Mouse (Mus musculus) thymus, postnatal 25 days (tissue): ENCODE measurements around the gene Col23a1.

ENCODE experiments used
- DNase-seq: peaks from one replicate; pipeline ENCODE4 v3.0.0; 2022

Gene Col23a1

GRCm38 (mm10) chr11:51389763-51390162, 100.0 kb downstream of the Col23a1 start:
- DNase-seq: no peak

DNA sequence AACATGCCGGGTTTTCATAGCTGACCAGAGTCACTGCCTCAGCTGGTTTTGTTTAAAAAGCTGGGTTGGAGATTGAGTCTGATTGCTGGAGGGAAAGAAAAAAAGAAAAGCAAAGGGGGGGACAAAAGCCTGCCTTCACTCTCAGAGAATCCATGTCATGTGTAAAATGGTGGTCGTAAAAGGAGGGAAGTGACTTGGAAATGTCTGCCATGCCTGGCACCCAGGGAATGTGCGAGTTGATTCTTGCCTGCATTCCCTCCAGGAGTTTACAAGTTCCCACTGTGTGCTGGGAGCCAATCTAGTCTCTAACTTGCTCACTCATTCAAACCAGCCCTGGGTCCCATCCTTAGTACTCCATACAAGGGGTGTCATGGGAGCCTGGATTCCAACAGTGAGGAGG, 100.8 kb downstream of the Col23a1 start:
- no peak for DNase-seq

GRCm38 (mm10) chr11:51391548-51391947, 101.8 kb downstream of the Col23a1 start:
- DNase-seq: no peak

DNA sequence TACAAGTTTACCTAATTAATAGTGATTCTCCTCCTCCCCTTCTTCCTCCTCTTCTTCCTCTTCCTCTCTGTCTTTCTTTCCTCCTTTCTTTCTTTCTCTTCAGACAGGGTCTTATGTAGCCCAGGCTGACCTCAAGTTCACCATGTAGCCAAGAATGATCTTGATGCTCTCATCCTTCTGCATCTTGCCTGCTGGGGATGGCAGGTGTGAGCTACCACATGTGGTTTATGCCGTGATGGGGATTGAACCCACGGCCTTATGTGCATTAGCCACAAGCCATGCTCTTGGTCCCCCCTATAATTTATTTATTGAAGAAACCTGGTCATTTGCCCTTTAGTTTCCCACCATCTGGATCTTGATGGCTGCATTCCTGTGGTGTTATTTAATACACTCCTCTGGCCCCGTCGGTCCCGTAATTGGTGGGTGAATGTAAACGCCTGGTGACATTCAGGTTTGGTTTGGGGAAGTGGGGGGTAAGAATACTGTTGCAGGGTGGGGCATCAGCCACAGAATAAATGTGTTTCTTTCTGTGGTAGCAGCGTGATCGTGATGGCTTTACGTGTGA, 104.7 kb downstream of the Col23a1 start:
- no peak for DNase-seq

- no peak for DNase-seq
These were observed 106.7 kb downstream of the Col23a1 start for GRCm38 (mm10) chr11:51396451-51396850.

DNA sequence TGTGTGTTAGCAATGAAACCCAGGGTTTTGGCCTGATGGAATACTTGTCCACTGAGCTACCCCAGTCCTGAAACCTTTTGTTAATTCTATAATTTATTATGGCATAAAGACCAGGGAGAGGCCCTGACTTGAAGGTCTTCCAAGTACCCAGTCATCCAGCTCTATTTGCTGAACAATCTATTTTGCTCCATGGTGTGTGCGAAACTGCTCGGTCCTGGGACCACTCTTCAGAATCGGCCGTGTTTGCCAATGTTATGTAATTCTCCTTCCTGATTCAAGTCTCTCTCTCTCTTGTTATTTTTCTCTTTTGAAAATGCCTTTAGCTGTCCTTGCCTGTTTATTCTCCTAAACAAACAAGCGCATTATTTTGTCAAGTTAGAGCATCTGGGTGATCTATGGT, 108.4 kb downstream of the Col23a1 start:
- no peak for DNase-seq

- DNase-seq: no peak
These were observed 110.6 kb downstream of the Col23a1 start for GRCm38 (mm10) chr11:51400356-51400755.

DNA sequence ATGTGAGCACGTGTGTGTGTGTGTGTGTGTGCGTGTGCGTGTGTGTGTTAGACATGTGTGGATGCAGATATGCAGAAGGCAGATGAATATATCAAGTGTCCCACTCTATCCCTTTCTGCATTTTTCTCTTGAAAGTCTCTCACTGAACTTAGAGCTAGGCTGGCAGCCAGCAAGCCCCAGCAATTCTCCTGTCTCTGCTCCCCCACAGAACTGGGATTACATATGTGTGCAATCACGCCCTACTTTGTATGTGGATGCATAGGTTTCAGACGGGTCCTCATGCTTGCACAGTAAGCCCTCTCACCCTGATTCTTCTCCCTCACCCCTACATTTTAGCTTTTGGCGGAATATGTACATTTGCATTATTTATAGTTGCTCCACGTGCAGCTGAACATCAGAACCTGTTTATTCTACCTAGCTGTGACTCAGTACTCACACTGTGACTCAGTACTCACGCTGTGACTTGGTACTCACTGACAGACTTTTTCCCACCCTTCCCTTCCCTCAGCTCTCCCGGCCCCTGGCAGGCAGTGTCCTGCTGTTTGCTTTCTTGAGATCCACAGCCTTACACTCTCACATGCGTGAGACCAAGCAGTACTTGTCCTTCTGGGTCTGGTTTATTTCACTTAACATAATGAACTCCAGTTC, 111.9 kb downstream of the Col23a1 start:
- DNase-seq: no peak

- DNase-seq: no peak
These were observed 114.2 kb downstream of the Col23a1 start for GRCm38 (mm10) chr11:51403886-51404285.

DNA sequence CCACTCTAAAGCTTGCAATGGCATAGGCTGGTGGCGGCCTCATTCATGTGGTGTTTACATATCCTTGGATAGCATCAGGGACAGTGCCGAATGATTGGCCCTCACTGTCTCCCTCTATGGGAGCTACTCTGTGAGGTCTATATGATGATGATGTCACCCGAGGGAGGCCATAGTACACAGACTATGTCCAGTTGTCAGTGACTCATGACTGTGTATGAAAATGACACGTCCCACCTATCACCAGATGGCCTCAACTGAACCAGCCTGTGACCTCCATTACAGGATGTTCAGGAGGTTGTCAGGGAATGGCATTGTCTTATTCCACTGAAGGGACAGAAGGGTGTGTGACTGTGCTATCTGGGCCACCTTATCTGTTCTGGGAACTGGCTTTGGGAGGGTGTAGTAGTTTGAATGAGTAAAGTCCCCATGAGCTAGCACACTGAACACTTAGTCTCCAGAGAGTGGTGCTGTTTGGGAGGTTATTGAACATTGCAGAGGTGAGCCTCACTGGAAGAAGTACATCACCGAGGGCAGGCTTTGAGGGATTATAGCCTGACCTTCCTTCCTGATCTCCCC, 115.2 kb downstream of the Col23a1 start:
- DNase-seq: no peak

DNA sequence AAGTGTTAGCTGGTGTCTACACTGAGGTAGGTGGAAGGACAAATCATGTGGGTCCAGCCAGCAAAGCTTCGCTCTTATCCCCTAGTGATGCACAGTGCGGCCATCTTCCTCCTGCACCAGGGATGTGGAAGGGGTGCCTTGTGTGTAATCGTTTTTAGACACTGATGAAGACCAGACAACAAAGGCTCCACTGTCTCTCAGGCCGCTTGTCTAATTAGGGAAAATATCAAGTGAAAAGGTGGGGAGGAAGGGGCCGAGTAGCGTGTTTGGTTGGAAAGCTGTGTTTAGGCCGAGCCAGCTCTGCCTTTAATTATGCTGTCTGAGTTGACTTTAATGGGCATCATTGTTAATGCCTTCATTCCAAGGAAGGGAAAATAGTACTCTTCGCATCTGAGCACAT, 116.8 kb downstream of the Col23a1 start:
- DNase-seq: no peak

DNA sequence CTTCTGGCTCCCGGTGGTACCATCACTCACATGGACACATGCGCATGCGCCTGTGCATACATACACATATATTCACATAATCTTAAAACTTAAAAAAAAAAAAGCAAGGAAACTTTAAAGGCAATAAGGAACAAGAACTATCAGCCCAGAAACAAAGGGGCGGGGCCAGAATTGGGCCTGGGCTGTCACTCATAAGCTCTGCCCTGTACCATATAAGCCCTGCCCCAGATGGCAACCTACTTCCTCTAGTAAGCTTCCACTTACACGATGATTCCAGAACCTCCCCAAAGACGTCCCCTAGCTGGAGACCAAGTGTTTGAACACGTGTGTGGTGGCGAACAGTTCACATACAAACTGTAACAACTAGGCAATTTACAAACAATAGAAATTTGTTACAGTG, 117.6 kb downstream of the Col23a1 start:
- DNase-seq: no peak

DNA sequence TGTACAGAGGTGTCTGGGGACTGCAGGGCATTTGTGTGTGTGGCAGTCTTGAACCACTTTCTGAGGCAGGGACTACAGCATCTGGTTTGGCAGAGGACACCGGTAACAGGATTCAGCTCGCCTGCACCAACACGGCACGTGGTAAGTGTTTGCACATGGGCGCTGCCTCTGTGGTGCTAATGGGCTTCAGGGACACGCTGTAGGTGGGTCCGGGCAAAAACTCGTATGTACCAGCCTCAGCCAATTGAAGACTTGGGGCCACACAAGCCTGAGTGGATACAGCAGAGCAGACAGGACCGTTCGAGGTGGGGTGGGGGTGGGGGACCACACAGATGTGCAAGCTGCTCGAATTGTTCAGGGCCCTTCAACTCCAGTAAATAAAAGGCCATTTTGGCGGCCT, 121.1 kb downstream of the Col23a1 start:
- no peak for DNase-seq

DNA sequence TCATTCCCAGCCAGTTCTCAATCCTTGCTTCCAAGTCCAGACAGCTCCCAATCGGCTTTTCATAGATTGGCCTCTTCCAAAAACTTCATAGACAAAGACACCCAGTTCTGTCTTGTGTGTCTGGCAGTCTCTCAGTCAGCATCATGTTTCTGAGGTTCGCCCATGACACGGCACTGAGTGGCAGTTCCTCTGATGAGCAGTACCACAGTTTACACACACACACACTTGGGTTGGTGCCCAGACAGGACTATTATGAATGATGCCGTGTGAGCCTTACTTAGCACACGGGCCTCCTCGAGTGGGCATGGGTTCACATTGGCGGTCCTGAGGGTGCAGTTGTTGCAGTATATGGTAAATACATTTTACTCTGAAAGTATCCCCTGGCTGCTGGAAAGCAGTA, 124.8 kb downstream of the Col23a1 start:
- no peak for DNase-seq

DNA sequence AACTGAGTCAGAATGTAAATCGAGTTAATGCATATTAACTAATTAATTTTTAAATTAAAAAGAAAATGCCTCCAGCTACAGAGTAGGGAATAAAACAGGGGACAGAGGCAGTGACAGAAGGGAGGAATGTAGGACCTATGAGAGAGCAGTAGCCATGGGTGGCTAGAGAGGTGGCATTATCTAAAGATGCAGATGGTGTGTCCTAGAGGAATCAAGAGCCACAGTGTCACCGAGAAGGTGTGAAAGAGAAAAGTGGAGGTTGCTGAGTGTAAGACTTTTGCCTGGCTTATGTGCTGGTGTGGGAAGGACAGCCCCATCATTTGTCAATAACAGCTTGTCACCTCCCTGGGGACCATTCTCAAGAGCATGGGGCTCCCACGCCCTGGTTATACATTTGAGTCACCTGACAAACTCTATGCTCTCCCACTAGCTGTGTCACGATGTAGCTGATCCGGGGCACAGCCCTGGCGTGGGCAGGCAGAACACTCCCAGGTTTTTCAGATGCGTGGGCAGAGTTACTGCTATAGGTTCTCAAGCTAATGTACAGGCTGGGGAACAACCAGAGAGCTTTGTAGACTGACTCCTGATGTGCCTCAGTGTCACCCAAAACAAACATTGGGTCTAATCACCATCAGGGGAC, 125.4 kb downstream of the Col23a1 start:
- DNase-seq: no peak

- no peak for DNase-seq
These were observed 129.1 kb downstream of the Col23a1 start for GRCm38 (mm10) chr11:51418807-51419206.

- DNase-seq: no peak
These were observed 132.2 kb downstream of the Col23a1 start for GRCm38 (mm10) chr11:51421878-51422277.

- no peak for DNase-seq
These were observed 133.0 kb downstream of the Col23a1 start for GRCm38 (mm10) chr11:51422713-51423112.

GRCm38 (mm10) chr11:51426155-51426554, 136.4 kb downstream of the Col23a1 start:
- DNase-seq: no peak

DNA sequence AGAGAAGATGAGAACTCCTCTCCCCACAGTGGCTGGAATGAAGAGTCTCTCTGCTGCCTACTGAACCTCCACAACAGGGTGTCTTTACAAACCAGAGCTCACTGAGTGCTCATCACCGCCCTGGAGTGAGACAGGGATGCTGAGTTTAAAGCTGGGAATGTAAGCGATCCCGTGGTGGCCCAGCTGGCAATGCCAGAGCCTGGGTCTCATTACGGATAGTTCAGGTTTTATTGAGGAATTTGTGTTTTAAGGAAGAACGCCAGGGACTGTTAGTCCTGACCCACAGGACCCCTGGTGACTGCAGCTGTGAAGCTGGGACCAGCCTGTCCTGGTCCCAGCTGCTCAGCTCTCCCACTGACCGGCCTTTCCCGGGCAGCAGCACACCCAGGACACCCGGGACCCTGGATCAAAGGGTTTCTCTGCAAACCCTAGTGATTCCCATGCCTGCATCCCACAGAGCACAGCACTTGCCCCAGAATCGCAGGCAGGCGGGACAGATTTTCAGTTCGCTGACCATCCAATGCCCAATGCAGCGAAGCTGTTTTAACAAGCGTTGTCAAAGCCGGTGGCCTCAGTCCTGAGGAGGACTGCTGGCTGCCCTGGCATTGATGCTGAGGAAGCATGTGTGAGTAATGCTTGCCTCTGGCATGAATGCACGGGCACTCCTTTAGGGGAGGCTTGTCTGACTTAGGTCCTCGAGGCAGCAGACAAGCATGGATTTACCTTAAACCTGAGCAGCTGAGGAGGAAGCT, 139.9 kb downstream of the Col23a1 start:
- DNase-seq: no peak

DNA sequence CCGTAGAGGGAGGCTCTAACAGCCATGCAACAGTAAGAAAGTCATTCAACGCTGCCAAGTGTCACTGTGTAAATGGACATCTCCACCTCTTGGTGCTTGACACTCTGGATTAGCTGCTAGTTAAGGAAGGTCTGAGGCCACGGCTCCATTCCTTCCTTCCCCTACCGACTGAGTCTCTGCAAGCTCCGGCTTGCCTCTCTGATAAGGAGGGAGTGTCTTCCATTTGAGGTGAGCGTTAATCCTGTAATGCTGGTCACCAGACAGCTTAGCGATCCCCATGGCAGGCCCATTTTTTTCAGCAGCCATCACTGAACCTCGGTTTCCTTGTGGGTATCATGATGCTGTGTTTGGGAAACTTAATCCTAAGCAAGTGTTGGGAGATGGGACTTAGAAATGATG, 140.5 kb downstream of the Col23a1 start:
- no peak for DNase-seq

DNA sequence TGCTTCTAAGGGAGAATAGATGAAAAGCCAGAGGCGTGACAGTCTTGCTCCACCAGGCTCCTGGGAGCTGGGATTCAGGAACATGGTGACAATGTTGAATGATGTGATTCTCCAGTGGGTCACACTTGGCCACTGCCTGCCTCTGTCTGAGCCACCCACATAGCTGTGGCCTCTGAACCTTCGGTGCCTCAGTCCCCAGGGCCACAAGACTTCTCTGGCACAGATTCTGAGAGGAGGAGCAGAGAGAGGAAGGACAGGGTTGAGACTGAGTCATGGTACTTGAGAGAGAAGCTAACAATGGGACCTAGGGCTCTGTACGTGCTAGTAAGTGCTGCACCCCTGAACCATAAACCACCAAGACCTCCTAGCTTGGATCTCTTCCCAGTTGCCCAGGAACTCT, 141.6 kb downstream of the Col23a1 start:
- no peak for DNase-seq

DNA sequence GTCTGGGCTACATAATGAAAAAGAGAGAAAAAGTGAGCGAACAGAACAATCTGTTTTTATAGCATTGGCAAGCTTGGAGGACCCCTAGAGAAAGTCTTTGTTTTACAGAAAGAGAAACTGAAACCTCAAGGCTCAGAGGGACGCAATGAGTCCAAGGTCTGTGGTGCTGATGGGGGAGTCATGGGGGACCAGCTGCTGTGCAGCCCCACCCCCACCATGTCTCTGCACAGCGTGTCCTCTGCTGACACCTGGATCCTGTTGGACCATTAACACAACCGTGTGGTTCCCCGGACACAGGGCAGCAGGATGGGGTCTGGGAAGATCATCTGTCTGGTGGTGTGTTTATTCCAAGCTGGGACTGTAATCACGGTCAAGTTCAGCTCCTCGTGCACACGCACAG, 142.2 kb downstream of the Col23a1 start:
- no peak for DNase-seq

DNA sequence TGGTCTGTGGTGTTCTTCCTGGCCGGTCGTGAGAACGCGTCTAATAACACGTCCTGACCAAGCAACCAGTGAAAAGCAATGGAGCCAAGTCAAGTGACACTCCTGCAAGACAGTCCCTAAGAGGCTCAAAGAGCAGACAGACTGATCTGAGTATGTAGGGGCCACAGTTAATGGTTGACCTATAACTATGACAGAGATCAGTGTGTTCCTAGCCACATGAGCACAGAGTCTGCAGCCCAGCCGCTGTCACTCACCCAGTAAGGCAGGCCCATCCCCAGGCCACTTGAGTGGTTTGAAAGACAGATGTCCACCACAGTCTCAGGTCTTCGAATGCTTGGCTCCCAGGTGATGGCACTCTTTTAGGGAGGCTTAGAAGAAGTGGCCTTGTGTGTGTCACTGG, 152.3 kb downstream of the Col23a1 start:
- no peak for DNase-seq
